Mouse (Mus musculus) urinary bladder, postnatal 14 days (tissue): ENCODE data around the gene Serpine2.

Experiments
- DNase-seq: peaks from one replicate; pipeline ENCODE4 v3.0.0; 2021; ENCODE audit warnings: low spot score

Gene Serpine2

GRCm38 (mm10) chr1:79815446-79815845 lies 45.5 kb downstream of the Serpine2 start:
- no peak for DNase-seq

- no peak for DNase-seq
Observed at GRCm38 (mm10) chr1:79809447-79809846, 51.5 kb downstream of the Serpine2 start.

GRCm38 (mm10) chr1:79806865-79807264 lies 54.1 kb downstream of the Serpine2 start:
- no peak for DNase-seq

GRCm38 (mm10) chr1:79803614-79804013 lies 57.4 kb downstream of the Serpine2 start:
- no peak for DNase-seq

GRCm38 (mm10) chr1:79802858-79803427 lies 58.0 kb downstream of the Serpine2 start:
- DNase-seq = no peak

- no peak for DNase-seq
Observed at GRCm38 (mm10) chr1:79797084-79797483, 63.9 kb downstream of the Serpine2 start.

GRCm38 (mm10) chr1:79786267-79786927 lies 74.6 kb downstream of the Serpine2 start:
- peak; percentile 16 for DNase-seq

- no peak for DNase-seq
Observed at GRCm38 (mm10) chr1:79782433-79782832, 78.5 kb downstream of the Serpine2 start.

- no peak for DNase-seq
Observed at GRCm38 (mm10) chr1:79778011-79778410, 83.0 kb downstream of the Serpine2 start.

- peak; percentile 96 for DNase-seq
Observed at GRCm38 (mm10) chr1:79775927-79776458, 85.0 kb downstream of the Serpine2 start, which contains the start of the genes Mrpl44 and Wdfy1. Gene Mrpl44, plus strand, starts transcription at chr1:79776018. Gene Wdfy1, minus strand, starts transcription at chr1:79776143.

- no peak for DNase-seq
Observed at GRCm38 (mm10) chr1:79774164-79774780, 86.7 kb downstream of the Serpine2 start.

- no peak for DNase-seq
Observed at GRCm38 (mm10) chr1:79768231-79768630, 92.7 kb downstream of the Serpine2 start.

GRCm38 (mm10) chr1:79764483-79764882 lies 96.5 kb downstream of the Serpine2 start:
- DNase-seq = no peak

- DNase-seq = no peak
Observed at GRCm38 (mm10) chr1:79764031-79764430, 96.9 kb downstream of the Serpine2 start.

GRCm38 (mm10) chr1:79762282-79763250 lies 98.4 kb downstream of the Serpine2 start:
- DNase-seq = no peak

- no peak for DNase-seq
Observed at GRCm38 (mm10) chr1:79761917-79762271, 99.1 kb downstream of the Serpine2 start.

GRCm38 (mm10) chr1:79761106-79761916 lies 99.7 kb downstream of the Serpine2 start:
- DNase-seq = peak; percentile 83

- DNase-seq = no peak
Observed at GRCm38 (mm10) chr1:79760656-79761055, 100.3 kb downstream of the Serpine2 start.

GRCm38 (mm10) chr1:79759436-79759972 lies 101.5 kb downstream of the Serpine2 start:
- DNase-seq = no peak

- no peak for DNase-seq
Observed at GRCm38 (mm10) chr1:79759006-79759405, 102.0 kb downstream of the Serpine2 start.

- DNase-seq = no peak
Observed at GRCm38 (mm10) chr1:79757597-79757996, 103.4 kb downstream of the Serpine2 start.
